Mouse (Mus musculus): ENCODE measurements around the gene Rab1b.
A peak's percentile ranks its signal among the peaks of the same experiment; 100 is the strongest.

Rab1b gene

DNA sequence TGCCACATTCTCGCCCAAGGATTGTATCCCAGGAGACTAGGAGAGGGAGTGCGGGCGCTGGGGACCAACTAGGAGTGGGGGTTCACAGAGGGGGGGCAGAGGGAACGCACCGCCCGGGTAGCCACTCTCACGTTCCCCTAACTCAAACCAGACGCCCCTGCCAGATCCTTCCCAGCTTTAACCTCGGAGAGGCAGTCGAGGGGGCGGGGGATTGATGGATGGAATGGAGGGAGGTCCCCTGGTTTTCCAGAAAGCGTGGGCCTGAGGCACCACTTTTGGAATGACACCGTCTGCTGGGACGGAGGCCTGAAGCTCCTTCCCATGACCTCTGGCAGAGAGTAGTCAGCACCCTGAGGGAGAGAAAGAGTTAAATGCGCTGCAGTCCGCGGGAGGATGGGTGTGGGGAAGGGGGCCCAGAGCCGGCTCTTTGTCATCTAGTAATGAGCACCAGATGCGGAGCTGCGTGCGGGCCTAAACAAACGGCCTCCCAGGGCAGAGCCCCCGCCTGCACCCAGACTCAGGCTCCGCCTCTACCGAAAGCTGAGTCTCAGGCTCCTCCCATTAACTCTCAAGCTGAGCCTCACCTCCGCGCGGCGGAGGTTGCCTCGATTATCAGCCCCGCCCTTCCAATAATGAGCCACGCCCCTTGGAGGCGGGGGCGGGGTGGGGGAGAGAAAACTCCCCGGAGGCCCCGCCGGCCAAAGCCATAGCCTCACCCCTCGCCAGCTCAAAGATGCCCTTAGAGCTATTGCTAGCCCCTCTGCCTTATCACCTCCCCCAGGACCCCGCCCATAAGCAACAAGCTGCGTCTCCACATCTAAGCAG, 35.1 kb downstream of the Rab1b start:
- no peak for DNase-seq (ENCODE audit: low spot score in 2 of 2)

DNA sequence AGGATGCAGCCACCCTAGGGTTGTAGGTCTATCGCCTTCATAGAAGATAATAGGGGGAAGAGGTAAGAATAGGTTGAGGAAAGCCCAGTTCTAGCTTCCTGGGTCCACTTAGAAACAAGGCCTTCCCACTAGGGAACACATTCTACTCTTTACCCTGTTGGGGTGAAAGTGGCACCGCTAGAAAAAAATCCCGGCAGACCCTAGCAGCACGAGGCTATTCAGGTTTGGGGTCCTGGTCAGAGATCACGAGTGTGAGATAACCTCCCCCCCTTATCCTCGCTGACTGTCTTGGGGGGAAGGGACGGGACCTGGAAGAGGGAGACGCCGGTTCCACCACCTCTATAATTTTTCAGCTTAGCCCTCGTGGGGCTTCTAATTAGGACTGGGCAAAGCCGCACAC, 35.8 kb downstream of the Rab1b start:
- DNase-seq (ENCODE audit: low spot score in 2 of 2), result no peak

DNA sequence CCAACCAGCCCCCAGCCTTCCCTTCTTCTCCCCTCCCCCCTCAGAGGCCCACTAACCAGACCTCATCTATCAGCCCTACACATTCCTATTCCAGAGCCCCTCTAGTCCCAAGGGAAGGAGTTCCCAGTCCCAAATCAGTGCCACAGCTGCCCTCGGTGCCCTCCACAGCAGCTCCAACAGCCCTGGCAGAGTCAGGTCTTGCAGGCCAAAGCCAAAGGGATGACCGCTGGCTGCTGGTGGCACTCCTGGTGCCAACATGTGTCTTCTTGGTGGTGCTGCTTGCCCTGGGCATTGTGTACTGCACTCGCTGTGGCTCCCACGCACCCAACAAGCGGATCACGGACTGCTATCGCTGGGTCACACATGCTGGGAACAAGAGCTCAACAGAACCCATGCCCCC, 36.9 kb downstream of the Rab1b start:
- DNase-seq (ENCODE audit: low spot score in 2 of 2), result no peak

DNA sequence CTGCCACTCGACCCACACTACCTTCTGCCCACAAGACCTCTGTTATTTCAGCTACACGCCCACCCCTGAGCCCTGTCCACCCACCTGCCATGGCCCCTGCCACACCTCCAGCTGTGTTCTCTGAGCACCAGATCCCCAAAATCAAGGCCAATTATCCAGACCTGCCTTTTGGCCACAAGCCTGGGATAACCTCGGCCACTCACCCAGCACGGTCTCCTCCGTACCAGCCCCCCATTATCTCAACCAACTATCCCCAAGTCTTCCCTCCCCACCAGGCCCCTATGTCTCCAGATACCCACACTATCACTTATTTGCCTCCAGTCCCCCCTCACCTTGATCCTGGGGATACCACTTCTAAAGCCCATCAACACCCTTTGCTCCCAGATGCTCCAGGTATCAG, 37.4 kb downstream of the Rab1b start:
- no peak for DNase-seq (ENCODE audit: low spot score in 2 of 2)

DNA sequence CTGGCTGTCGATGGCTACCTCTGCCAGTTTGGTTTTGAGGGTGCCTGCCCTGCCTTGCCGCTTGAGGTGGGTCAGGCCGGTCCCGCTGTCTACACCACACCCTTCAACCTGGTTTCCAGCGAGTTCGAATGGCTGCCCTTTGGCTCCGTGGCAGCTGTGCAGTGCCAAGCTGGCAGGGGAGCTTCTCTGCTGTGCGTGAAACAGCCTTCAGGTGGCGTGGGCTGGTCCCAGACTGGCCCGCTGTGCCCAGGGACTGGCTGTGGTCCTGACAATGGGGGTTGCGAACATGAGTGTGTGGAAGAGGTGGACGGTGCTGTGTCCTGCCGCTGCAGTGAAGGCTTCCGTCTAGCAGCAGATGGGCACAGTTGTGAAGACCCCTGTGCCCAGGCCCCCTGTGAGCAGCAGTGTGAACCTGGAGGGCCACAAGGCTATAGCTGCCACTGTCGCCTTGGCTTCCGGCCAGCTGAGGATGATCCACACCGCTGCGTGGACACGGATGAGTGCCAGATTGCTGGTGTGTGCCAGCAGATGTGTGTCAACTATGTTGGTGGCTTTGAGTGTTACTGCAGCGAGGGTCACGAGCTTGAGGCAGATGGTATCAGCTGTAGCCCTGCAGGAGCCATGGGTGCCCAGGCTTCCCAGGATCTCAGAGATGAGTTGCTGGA, 38.2 kb downstream of the Rab1b start:
- no peak for DNase-seq (ENCODE audit: low spot score in 2 of 2)

DNA sequence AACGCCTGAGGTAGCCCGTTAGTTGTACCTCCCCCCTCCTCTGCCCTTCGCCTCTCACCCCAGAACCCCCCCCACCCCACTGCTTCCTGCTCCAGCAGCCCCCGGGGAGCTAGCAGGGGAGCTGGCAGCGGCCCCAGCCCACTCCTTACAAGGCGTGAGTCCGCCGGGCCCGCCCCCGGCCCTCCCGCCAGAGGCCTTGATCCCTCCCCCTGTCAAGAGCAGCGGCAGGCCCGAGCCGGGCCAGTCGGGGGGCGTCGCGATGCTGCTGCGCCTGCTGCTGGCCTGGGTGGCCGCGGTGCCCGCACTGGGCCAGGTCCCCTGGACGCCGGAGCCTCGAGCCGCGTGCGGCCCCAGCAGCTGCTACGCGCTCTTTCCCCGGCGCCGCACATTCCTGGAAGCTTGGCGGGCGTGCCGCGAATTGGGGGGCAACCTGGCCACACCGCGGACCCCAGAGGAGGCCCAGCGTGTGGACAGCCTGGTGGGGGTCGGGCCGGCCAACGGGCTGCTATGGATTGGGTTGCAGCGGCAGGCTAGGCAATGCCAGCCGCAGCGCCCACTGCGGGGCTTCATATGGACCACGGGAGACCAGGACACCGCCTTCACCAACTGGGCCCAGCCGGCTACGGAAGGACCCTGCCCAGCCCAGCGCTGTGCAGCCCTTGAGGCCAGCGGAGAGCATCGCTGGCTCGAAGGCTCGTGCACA, 38.9 kb downstream of the Rab1b start, which contains the start of gene Cd248:
Gene Cd248 (plus strand): TSS at position 212 of the 703 bp plus-strand sequence.
- DNase-seq (ENCODE audit: low spot score in 2 of 2), result no peak

DNA sequence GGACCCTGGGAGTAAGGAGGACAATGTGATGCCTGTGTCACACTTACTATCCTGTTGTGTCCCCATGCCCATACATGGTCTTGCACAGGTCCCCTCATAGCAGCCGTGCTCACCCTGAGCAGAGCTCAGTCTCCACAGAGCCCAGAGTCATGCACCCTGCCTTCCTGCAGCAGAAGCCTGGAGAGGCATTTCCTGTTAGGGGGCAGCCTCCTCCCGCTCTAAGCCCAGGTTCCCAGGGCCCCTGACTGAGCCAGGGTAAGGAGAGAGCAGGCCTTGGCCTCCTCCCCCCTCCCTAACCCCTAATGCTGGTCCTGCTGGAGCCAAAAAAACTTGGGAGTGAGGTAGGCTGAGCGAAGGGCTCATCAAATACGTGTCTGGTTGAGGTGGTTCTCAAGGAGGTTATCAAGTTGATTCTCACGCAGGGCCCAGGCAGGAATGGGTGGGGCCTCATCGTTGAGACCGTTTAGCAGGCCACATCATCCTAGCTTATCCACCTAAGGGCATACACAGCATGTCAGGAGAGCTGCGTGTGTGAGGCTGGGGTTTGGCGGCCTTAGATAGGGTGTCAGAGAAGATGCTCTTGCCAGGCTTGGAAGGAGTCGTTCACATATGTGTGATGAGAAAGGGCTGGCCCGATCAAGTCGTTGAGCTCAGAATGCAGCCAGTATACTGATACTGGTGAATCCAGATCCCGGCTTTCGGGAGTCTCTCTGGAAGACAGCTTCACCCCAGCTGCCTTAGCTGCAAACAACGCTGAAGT, 39.7 kb downstream of the Rab1b start:
- DNase-seq (ENCODE audit: low spot score in 2 of 2), result no peak

DNA sequence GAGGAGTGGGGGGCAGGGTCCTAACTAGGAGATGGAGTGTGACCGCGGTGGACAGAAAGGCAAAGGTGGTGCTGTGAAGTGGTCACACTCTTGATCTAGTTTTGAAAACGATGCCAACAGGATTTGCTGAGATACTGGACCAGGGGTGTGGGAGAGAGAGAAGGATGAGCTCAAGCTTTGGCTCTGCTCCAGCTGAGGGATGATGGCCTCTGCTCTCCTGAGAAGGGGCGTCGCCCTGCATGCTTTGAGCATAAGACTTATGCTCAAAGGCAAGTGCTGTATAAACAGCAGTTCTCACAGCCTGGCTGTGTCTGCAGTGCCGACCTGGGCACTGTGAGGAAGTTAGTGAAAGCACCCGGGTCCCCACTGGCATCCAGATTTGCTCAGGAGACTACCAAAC, 41.8 kb downstream of the Rab1b start:
- no peak for DNase-seq (ENCODE audit: low spot score in 2 of 2)

DNA sequence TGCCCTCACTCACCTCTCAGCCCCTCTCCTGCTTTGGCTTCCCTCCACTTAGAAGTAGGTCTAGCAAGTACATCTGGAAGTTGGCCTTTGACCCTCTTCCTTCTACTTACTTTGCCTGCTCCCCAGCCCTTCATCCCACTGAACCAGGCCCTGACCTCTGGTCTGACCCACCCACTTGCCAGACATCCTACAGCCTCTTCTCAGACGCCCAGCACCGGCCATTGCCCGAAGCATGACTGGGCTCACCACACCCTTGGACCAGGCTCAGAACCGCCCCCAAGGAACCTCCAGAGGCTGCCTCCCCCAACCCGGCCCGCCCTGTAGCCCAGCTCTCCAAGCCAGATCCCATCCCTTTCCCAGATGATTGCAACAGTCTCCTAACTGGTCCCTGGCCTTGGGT, 44.4 kb downstream of the Rab1b start:
- DNase-seq (ENCODE audit: low spot score in 2 of 2), result no peak

DNA sequence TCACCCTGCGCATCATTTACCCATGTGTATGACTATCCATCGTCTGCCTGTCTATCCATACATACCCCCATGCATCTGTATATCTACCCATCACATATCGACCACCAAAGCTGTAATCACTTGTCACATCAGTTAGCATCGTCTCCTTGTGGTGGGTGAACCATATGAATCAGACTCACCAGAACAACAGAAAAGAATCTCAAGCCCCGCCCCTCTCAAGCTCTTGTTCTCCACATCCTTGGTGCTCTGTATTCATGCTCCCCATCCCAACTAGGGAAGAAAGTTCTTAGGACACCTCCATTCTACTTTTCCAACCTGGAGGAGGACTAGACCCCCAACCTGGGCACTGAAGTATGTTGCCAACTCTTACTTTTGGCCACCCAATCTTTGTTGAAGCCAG, 44.8 kb downstream of the Rab1b start:
- no peak for DNase-seq (ENCODE audit: low spot score in 2 of 2)

DNA sequence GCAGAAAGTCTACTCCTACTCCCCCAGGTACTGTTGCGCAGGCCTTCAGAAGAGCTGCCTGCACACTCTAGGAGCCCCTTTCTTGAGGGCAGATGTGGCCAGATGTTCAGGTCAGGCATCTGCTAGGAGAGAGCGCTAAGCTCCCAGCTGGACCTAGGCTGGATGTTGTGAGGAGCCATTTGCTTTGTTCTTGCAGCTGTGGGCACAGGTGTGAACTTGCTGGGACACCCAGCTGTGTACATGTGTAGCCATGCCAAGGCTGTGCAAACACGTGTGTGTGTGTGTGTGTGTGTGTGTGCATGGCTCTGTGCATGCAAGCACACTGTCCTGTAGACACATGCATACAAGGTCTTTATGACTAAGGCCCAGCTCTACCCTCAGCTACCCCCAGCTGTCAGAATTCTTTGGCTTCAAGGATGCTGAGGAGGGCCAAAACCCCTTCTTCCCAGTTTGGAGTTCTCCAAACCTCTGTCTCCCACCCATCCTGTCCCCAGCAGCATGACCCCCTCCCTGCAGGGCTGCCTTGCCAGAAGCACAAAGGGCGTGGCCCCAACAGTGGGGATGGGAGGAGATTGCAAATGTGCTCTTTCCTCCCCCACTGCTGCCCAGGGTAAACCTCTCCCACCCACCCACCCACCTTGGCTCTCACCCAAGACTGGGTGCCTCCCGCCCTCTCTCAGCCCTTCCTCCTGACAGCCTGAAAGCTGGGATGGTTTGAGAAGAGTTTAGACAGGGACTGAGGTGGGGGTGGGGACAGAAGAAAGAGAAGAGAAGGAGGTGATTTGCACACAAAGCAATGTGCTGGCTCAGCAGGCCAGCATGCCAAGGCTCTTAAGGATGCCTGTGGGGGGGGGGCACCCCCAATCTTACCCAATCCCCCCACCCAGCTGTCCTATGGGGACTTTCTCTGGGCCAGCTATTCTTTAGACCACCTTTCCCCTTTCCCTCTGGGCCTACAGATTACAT, 46.2 kb downstream of the Rab1b start:
- no peak for DNase-seq (ENCODE audit: low spot score in 2 of 2)

DNA sequence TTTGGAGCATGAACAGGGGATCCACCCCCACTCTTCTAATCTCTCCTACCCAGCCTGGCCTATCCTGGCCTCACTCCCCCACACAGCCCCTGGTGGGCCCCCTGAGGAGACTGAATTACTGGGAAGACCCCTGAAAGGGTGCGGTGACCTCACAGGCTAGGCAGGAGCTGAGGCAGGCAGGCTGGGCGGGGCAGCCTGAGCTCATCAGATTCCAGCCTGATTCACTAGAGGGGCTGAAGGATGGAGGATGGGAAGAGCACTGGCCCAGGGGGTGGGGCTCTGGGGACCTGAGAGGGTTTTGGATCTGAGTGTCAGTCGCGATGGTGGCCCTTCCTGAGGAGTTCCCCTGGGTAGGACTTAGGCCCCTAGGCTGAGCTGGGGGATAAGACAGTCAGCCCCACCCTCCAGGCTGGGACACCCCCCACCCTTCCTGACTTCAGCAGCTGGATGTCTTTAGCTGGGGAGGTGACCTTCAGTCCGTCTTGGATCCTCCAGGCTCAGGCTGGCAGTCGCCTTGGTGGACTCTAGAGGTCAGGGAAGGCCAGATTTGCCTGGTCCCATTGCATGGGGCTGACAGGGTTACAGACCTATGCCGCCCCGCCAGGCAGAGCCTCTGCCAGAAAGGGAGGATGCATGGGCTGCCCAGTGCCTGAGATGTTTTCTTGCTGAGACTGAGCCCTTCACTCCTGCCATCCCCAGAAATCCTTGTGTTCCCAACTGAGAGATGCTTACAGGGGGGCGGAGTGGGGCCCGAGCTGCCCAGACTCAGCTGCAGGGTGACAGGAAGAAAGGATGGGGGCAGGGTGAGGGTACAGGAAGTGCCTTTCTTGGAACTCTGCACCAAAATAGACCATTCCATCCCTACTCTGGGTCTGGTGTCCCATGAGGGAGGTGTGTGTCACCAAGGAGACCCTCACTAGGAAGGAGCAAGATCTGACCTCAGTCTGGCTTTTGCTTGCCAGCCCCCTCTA, 47.8 kb downstream of the Rab1b start:
- DNase-seq (ENCODE audit: low spot score in 2 of 2), result no peak

DNA sequence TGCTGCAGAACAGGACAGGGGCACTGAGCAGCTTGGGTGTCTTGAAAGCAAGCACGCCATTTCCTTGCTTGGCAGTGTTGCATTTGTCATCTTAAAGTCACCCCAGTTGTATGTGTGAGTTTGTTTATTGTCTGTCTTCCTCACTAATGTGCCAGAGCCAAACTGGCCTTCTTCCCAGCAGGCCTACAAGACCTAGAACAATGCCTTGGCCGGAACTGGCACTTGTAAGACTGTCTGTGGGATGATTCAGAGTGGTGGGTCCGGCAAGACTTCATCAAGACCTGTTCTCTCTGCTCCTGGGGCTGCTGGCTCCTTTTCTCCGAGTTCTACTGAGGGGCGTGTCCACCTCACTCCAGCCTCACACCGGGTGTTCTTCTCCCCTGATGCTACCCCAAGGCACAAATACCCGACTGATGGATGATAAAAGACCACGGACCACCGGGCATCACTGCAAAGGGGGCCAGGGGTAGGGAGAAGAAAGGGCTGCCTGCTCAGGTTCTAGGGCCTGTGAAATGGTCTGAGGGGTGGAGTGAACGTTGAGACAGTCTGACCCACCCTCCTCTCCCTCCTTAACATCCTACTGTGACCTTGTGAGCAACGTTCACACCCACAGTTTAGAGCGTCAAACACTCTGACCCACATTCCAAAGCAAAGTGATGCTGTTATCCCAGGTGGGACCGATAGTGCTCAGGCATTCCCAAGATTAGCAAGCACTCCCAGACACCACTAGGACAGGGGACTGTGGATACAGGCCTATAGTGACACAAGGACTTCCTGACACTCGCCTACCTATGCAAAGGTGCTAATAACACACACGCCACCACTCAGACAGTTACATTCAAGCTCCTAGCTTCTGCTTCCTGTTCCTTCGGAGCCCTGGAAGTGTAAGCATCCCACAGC, 48.7 kb downstream of the Rab1b start:
- no peak for DNase-seq (ENCODE audit: low spot score in 2 of 2)

DNA sequence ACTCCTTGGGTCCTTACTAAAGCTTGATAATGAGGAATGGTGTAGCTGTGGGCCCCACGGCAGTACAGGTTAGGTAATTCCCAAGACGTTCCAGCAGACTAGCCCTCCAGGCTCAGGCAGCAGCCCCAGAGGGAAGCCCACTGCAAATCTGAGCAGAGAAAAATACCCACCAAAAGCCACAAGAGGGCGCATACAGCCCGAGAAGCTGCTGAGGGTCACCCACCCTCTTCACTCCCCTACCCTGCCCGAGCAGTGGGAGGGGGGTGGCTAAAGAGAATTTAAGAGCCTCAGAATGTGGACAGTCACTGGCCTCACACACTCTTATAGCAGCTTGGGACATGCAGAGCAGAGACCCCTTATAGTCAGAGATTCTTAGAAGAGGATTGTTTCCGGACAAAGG, 50.6 kb downstream of the Rab1b start:
- DNase-seq (ENCODE audit: low spot score in 2 of 2), result no peak

DNA sequence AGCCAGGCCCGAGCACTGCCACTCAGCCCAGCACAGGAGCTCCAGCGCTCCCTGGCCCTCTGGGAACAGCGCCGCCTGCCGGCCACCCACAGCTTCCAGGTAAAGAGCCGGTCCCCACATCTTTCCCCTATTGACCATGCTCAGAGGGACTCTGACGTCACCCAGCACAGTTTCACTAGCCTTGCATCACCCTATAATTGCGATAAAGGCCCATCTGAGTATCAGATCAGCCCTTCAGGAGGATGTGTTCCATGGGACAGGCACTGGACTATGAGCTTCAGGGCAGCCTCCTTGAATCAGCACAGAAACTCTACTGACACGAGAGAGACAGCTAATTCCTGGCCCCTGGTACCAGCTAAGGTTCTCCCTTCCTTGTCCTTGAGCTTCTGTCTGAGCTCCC, 53.0 kb downstream of the Rab1b start:
- no peak for DNase-seq (ENCODE audit: low spot score in 2 of 2)

DNA sequence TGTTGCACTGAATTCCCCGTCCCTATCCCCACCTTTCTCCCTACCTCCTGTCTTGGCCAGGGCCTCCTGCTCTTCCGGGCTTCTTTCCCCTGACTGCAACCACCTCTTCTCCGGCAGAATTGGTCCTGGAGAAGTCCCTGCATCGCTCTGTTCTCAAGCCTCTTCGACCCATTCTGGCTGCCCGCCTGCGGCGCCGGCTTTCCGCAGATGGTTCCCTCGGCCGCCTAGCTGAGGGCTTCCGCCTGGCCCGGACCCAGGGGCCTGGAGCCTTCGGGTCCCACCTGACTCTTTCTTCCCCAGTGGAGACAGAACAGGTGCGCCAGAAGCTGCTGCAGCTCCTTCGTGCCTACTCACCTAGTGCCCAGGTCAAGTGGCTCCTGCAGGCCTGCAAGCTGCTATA, 54.0 kb downstream of the Rab1b start:
- no peak for DNase-seq (ENCODE audit: low spot score in 2 of 2)

DNA sequence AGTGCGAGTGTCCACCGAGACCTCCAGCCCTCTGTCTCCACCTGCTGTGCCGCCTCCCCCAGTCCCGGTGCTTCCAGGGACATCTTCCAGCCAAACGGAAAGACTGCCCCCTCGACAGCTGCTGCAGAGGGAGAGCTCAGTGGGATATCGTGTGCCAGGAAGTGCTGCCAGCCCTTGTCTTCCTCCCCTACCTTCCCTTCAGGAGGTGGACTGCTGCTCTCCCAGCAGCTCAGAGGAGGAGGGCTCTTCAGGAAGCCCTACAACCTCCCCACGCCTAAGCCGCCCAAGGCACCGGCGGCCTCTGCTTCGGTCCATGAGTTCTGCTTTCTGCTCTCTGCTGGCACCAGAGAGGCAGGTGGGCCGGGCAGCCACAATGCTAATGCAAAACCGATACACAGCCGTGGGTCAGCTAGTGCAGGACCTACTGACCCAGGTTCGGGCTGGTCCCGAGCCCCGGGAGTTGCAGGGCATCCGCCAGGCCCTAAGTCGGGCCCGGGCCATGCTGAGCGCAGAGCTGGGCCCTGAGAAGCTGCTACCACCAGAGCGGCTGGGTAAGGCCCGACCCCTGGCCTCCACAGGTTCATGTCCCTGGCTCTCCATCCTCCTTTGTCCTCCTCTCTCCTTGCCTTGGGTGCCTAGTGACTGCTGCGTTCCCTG, 54.6 kb downstream of the Rab1b start:
- DNase-seq (ENCODE audit: low spot score in 2 of 2), result peak in 1 of 2 experiments; percentile 71

DNA sequence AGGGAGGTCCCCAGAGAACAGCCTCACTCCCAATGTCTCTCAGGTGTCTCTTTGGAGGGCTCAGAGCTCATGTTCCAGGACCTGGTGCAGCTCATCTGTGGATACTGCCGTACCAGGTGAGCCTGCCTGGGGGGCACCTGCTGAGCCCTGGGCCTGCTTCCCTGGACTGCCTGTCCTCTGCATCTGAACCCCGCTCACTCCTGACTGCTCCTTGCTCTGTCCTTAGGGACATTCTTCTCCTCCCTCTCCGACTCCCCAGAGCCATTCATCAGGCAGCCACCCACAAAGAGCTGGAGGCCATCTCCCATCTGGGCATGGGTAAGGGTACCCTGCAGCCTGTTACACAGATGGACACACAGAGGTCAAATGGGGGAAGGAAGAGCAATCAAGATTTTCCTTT, 55.4 kb downstream of the Rab1b start:
- no peak for DNase-seq (ENCODE audit: low spot score in 2 of 2)

All from right cerebral cortex, adult 2 months (tissue).